Mouse (Mus musculus): Measurements from ENCODE around the gene Rtl5.

Rtl5 gene

GRCm38 (mm10) chrX:102085798-102086443 lies 14.8 kb upstream of the Rtl5 start:
- Histone ChIP-seq H3K27me3 (ENCODE audit: insufficient read depth, low read length) (no peaks in the 10 kb centered on the region; the same call in 1 of the 2 replicates), H3K36me3 (ENCODE audit: insufficient read depth, low read length) (no peaks in the 10 kb centered on the region), H3K4me1 (replicated peaks; ENCODE audit: low read depth, low read length) (no peaks in the 10 kb centered on the region), H3K9me3 (ENCODE audit: low read length) (no peaks in the 10 kb centered on the region), H3K4me3 (replicated peaks; ENCODE audit: low read length) (no peak overlapping the region)
- TF ChIP-seq NANOG (IDR thresholded peaks at IDR 0.05; ENCODE audit: borderline replicate concordance, low read length) = no peak
- no peak for TF ChIP-seq CTCF (conservative IDR thresholded peaks at IDR 0.05; ENCODE audit: low read length)
- TF ChIP-seq POU5F1 (IDR thresholded peaks at IDR 0.05; ENCODE audit: borderline replicate concordance, low read length) = no peak

GRCm38 (mm10) chrX:102082340-102082739 lies 11.2 kb upstream of the Rtl5 start:
- no peak overlapping the region for H3K4me3 ChIP-seq (replicated peaks; ENCODE audit: low read length)
- no peaks in the 10 kb centered on the region; the same call in 1 of the 2 replicates for H3K27me3 ChIP-seq (ENCODE audit: insufficient read depth, low read length)
- H3K36me3 ChIP-seq (ENCODE audit: insufficient read depth, low read length) = no peaks in the 10 kb centered on the region
- no peaks in the 10 kb centered on the region for H3K9me3 ChIP-seq (ENCODE audit: low read length)
- TF ChIP-seq NANOG (IDR thresholded peaks at IDR 0.05; ENCODE audit: borderline replicate concordance, low read length) = no peak
- no peak for TF ChIP-seq POU5F1 (IDR thresholded peaks at IDR 0.05; ENCODE audit: borderline replicate concordance, low read length)
- no peak for TF ChIP-seq CTCF (conservative IDR thresholded peaks at IDR 0.05; ENCODE audit: low read length)
- H3K4me1 ChIP-seq (replicated peaks; ENCODE audit: low read depth, low read length) = no peaks in the 10 kb centered on the region

GRCm38 (mm10) chrX:102081573-102082279 lies 10.6 kb upstream of the Rtl5 start:
- Histone ChIP-seq H3K9me3 (ENCODE audit: low read length) (no peaks in the 10 kb centered on the region), H3K4me1 (replicated peaks; ENCODE audit: low read depth, low read length) (no peaks in the 10 kb centered on the region), H3K27me3 (ENCODE audit: insufficient read depth, low read length) (no peaks in the 10 kb centered on the region; the same call in 1 of the 2 replicates), H3K4me3 (replicated peaks; ENCODE audit: low read length) (no peak overlapping the region), H3K36me3 (ENCODE audit: insufficient read depth, low read length) (no peaks in the 10 kb centered on the region)
- TF ChIP-seq NANOG (IDR thresholded peaks at IDR 0.05; ENCODE audit: borderline replicate concordance, low read length) = no peak
- TF ChIP-seq POU5F1 (IDR thresholded peaks at IDR 0.05; ENCODE audit: borderline replicate concordance, low read length) = no peak
- TF ChIP-seq CTCF (conservative IDR thresholded peaks at IDR 0.05; ENCODE audit: low read length) = no peak

- Histone ChIP-seq H3K4me3 (replicated peaks; ENCODE audit: low read length) (no peak overlapping the region), H3K27me3 (ENCODE audit: insufficient read depth, low read length) (no peaks in the 10 kb centered on the region; the same call in 1 of the 2 replicates), H3K4me1 (replicated peaks; ENCODE audit: low read depth, low read length) (no peaks in the 10 kb centered on the region), H3K36me3 (ENCODE audit: insufficient read depth, low read length) (no peaks in the 10 kb centered on the region), H3K9me3 (ENCODE audit: low read length) (no peaks in the 10 kb centered on the region)
- TF ChIP-seq CTCF (conservative IDR thresholded peaks at IDR 0.05; ENCODE audit: low read length) = no peak
- TF ChIP-seq POU5F1 (IDR thresholded peaks at IDR 0.05; ENCODE audit: borderline replicate concordance, low read length) = no peak
- no peak for TF ChIP-seq NANOG (IDR thresholded peaks at IDR 0.05; ENCODE audit: borderline replicate concordance, low read length)
These were observed 10.0 kb upstream of the Rtl5 start for GRCm38 (mm10) chrX:102081076-102081475.

GRCm38 (mm10) chrX:102076886-102077765 lies 6.0 kb upstream of the Rtl5 start:
- Histone ChIP-seq H3K9me3 (ENCODE audit: low read length) (no peaks in the 10 kb centered on the region), H3K27me3 (ENCODE audit: insufficient read depth, low read length) (peaks cover 15% of the 10 kb centered on the region), H3K4me3 (replicated peaks; ENCODE audit: low read length) (no peak overlapping the region), H3K4me1 (replicated peaks; ENCODE audit: low read depth, low read length) (no peaks in the 10 kb centered on the region), H3K36me3 (ENCODE audit: insufficient read depth, low read length) (no peaks in the 10 kb centered on the region)
- TF ChIP-seq NANOG (IDR thresholded peaks at IDR 0.05; ENCODE audit: borderline replicate concordance, low read length) = no peak
- TF ChIP-seq CTCF (conservative IDR thresholded peaks at IDR 0.05; ENCODE audit: low read length) = no peak
- no peak for TF ChIP-seq POU5F1 (IDR thresholded peaks at IDR 0.05; ENCODE audit: borderline replicate concordance, low read length)

- no peak for TF ChIP-seq NANOG (IDR thresholded peaks at IDR 0.05; ENCODE audit: borderline replicate concordance, low read length)
These were observed 4.1 kb upstream of the Rtl5 start for GRCm38 (mm10) chrX:102075158-102075557.

GRCm38 (mm10) chrX:102074435-102074834 lies 3.3 kb upstream of the Rtl5 start:
- H3K36me3 ChIP-seq (ENCODE audit: insufficient read depth, low read length) = no peaks in the 10 kb centered on the region
- TF ChIP-seq POU5F1 (IDR thresholded peaks at IDR 0.05; ENCODE audit: borderline replicate concordance, low read length) (no peak), NANOG (IDR thresholded peaks at IDR 0.05; ENCODE audit: borderline replicate concordance, low read length) (no peak), CTCF (conservative IDR thresholded peaks at IDR 0.05; ENCODE audit: low read length) (no peak)
- H3K4me3 ChIP-seq (replicated peaks; ENCODE audit: low read length) = no peak overlapping the region
- H3K4me1 ChIP-seq (replicated peaks; ENCODE audit: low read depth, low read length) = peaks cover 10% of the 10 kb centered on the region
- peaks cover 40% of the 10 kb centered on the region for H3K27me3 ChIP-seq (ENCODE audit: insufficient read depth, low read length)
- peaks cover 7% of the 10 kb centered on the region for H3K9me3 ChIP-seq (ENCODE audit: low read length)

More at GRCm38 (mm10) chrX:102075158-102075557, 4.1 kb upstream of the Rtl5 start:
- H3K27me3 ChIP-seq (ENCODE audit: insufficient read depth, low read length) = peaks cover 33% of the 10 kb centered on the region
- peaks cover 8% of the 10 kb centered on the region for H3K4me1 ChIP-seq (replicated peaks; ENCODE audit: low read depth, low read length)
- peaks cover under 1% of the 10 kb centered on the region; the same call in 1 of the 2 replicates for H3K9me3 ChIP-seq (ENCODE audit: low read length)
- H3K36me3 ChIP-seq (ENCODE audit: insufficient read depth, low read length) = no peaks in the 10 kb centered on the region
- H3K4me3 ChIP-seq (replicated peaks; ENCODE audit: low read length) = no peak overlapping the region
